Comparison of ENCODE assay signal across 10 mouse cellular contexts in genomic region chr12:76931739-76932687, GRCm38 (mm10). TPM values are rescaled to one million over a fixed set of nuclear protein-coding genes. Genes with fewer than 3 reads are reported as not detected.
DNase-seq lines count a peak whose midpoint lies in the region; ATAC-seq and TF ChIP-seq lines count a peak whose summit lies in the region.
"Had no signal": no experiment of that assay in that cellular context is flagged by ENCODE, and none has a peak within 500 bp of the region (broad histone marks: within the 10 kb centered on the region; RNA-seq: fewer than 3 reads in every experiment).

No protein-coding gene starts in this region.

- H3K9me3 ChIP-seq in intestine, postnatal 0 days (ENCODE audit: control insufficient read depth), result no peaks in the 10 kb centered on the region
- H3K9me3 ChIP-seq: G1E had no signal

- ATAC-seq in intestine, postnatal 0 days, result no peak

- 74% methylated on average over 14 of the region's 14 CpGs for WGBS in intestine, postnatal 0 days

- H3K4me3 ChIP-seq in intestine, postnatal 0 days (ENCODE audit: low read depth, low read length), result no peak overlapping the region
- H3K4me3 ChIP-seq: erythroblast, embryonic 14.5 days had no signal

- intact Hi-C loops in left cerebral cortex, postnatal 4 days (cut with DNase I), result no loop called here

- no peaks in the 10 kb centered on the region for H3K4me1 ChIP-seq in intestine, postnatal 0 days (replicated peaks; ENCODE audit: control insufficient read depth, insufficient read depth, low read length)

- H3K27ac ChIP-seq in intestine, postnatal 0 days (ENCODE audit: low read depth, low read length), result peak overlapping the region; percentile 54; the same call in 1 of the 2 replicates

- peaks cover 22% of the 10 kb centered on the region for H3K36me3 ChIP-seq in intestine, postnatal 0 days (ENCODE audit: control insufficient read depth, insufficient read depth)

- H3K27me3 ChIP-seq in intestine, postnatal 0 days (replicated peaks; ENCODE audit: control insufficient read depth, insufficient read depth, low read length), result no peaks in the 10 kb centered on the region

- no peak overlapping the region for H3K9ac ChIP-seq in intestine, postnatal 0 days (ENCODE audit: low read depth, low read length)

- no peak for TF ChIP-seq CTCF in intestine, postnatal 0 days (IDR thresholded peaks at IDR 0.05; ENCODE audit: low read depth)

- no peak overlapping the region for H3K4me2 ChIP-seq in intestine, postnatal 0 days (replicated peaks; ENCODE audit: low read depth)

- peak; percentile 79 for DNase-seq in left cerebral cortex, postnatal 4 days
- no peak for DNase-seq in left cerebral cortex, adult 18-20 months (ENCODE audit: low spot score in 2 of 2)
- DNase-seq in cerebellum, adult 11-12 months, result peak; percentile 90
- DNase-seq in cerebellum, postnatal 10 days, result peak; percentile 82 to 90
- no peak for DNase-seq in adrenal gland, postnatal 4 days (ENCODE audit: low spot score in 2 of 2)
- no peak for DNase-seq in spleen, postnatal 4 days (ENCODE audit: low spot score in 2 of 2)
- DNase-seq: kidney, postnatal 14 days had no signal

RNA-seq across cellular contexts. Expression of gene Max, which starts 30.0 kb away (rescaled TPM):
- 10 to 100 TPM; 78.8 to 80.9 TPM for total RNA-seq in left cerebral cortex, postnatal 4 days (2021)
- 10 to 100 TPM; 78.0 to 79.7 TPM for total RNA-seq in left cerebral cortex, adult 18-20 months (2021)
- 24.7 and 27.7 TPM in 2 replicates for polyA plus RNA-seq in intestine, postnatal 0 days (2015; fragmentation: Nextera tagmentation; extraction: Ambion mirVana)
- 10 to 100 TPM; 69.5 to 71.9 TPM for total RNA-seq in adrenal gland, postnatal 4 days (2021)

Comparison
In these comparisons a context has a peak if more than half of its experiments do, and no peak if none do; other contexts are left out.
1. DNase-seq: peak in left cerebral cortex, postnatal 4 days (single experiment), cerebellum, adult 11-12 months (single experiment) and cerebellum, postnatal 10 days (2 of 2); none in left cerebral cortex, adult 18-20 months (0 of 2), adrenal gland, postnatal 4 days (0 of 2) and spleen, postnatal 4 days (0 of 2).